Mouse (Mus musculus): ENCODE results near the gene Unc5c. TPM values are rescaled to one million over a fixed set of nuclear protein-coding genes. Genes with fewer than 3 reads are reported as not detected.

The Unc5c gene
- polyA plus RNA-seq, 1 experiment: 3.6 TPM

DNA sequence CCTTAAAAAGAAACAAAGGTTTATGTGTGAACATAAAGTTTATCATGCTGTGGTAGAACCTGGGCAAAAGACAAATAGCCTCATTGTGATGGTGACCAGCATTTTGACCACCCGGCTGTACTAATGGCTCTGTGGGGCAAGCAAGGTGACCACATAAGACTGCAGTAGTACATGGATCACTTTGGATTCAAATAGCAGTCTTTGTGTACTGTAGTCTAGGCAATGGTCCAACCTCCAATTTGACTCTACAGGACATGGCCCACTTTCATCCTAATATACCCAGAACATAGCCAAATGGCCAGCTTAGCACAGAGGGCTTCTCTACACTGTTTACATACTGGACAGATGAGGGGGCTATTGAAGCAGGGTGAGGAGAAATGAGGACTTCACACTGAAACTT, 156.5 kb downstream of the Unc5c start:
- no peak for TF ChIP-seq CTCF (IDR thresholded peaks at IDR 0.05; ENCODE audit: insufficient read depth, low read length)
- no peak for TF ChIP-seq POLR2A (IDR thresholded peaks at IDR 0.05; ENCODE audit: borderline replicate concordance, extremely low read depth, low read depth, low read length)
- 90% methylated on average over 1 of the region's 1 CpGs for WGBS
- no peak for DNase-seq
- Histone ChIP-seq H3K4me3 (replicated peaks; ENCODE audit: extremely low read depth, low read depth, low read length) (no peak overlapping the region), H3K4me1 (ENCODE audit: control insufficient read depth, insufficient read depth, low read length) (no peaks in the 10 kb centered on the region)

DNA sequence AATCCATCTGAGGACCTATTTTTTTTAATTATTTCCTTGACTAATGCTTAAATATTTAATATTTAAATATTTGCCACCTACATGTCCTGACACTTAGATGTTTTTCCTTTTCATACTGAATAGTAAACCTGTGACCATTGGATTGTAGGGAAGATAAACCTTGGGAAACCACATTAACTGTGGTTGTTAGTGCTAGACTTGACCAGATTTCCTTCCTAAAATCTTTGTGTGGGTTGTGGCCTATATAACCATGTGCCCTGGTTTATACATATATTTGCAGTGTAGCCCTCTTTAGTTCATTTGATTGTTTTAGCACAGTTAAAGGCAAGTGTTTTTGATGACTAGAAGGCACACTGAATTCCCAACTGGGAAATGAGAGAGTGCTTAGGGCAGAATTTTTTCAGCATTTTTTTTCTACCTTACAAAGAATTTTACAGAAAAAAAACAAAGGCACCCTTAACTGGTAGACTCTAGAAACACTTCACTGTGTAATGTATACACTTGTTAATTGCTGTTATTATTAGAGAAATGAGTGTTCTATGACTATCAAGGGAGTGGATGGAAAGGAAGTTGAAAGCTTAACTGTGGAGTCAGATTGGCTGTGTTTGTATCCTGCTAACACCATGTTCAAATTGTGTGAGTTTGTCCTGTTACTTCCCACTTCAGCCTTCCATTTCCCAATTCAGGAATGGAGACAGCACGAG, 162.1 kb downstream of the Unc5c start:
- no peak for DNase-seq
- no peak overlapping the region for H3K4me3 ChIP-seq (replicated peaks; ENCODE audit: extremely low read depth, low read depth, low read length)
- TF ChIP-seq CTCF (IDR thresholded peaks at IDR 0.05; ENCODE audit: insufficient read depth, low read length): no peak
- no peak for TF ChIP-seq POLR2A (IDR thresholded peaks at IDR 0.05; ENCODE audit: borderline replicate concordance, extremely low read depth, low read depth, low read length)
- 34% methylated on average over 1 of the region's 1 CpGs for WGBS
- H3K4me1 ChIP-seq (ENCODE audit: control insufficient read depth, insufficient read depth, low read length): no peaks in the 10 kb centered on the region

DNA sequence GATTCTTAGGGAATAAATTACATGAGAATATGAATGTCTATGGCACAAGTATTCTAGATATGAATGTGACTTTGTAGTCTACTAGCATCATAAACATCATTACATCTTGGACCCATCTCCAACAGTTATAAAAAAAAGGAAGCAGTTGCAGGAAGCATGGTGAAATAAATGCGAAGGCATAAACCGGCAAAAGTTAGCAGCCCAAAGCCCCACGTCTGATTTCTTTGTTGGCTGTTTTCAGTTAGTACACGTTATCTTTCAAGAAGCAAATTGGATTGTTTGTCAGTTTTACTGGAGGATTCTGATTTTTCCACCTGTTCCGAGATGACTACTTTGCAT, 162.6 kb downstream of the Unc5c start:
- 65% methylated on average over 5 of the region's 5 CpGs for WGBS
- Histone ChIP-seq H3K4me1 (ENCODE audit: control insufficient read depth, insufficient read depth, low read length) (no peaks in the 10 kb centered on the region), H3K4me3 (replicated peaks; ENCODE audit: extremely low read depth, low read depth, low read length) (no peak overlapping the region)
- TF ChIP-seq CTCF (IDR thresholded peaks at IDR 0.05; ENCODE audit: insufficient read depth, low read length) (no peak), POLR2A (IDR thresholded peaks at IDR 0.05; ENCODE audit: borderline replicate concordance, extremely low read depth, low read depth, low read length) (no peak)
- no peak for DNase-seq

DNA sequence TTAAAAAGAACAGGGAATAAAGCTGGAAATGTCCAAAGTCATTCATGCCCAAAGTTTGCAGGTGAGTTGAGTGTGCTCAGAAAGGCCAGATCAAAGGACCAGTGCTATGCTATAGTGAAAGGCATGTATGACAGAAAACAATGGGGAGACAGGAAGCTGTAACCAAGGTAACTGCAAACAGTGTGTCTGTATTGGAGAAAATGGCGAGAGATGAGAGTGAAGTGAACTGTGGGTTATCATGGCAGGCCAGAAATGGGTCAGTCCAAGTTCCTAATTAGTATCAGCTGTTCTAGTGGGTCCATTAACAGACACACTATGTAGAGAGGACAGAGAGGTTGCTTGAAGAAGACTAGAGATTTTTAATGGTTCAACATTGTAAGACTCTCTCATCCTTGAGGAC, 164.4 kb downstream of the Unc5c start:
- no peak overlapping the region for H3K4me3 ChIP-seq (replicated peaks; ENCODE audit: extremely low read depth, low read depth, low read length)
- 11% methylated on average over 1 of the region's 1 CpGs for WGBS
- TF ChIP-seq POLR2A (IDR thresholded peaks at IDR 0.05; ENCODE audit: borderline replicate concordance, extremely low read depth, low read depth, low read length) (no peak), CTCF (IDR thresholded peaks at IDR 0.05; ENCODE audit: insufficient read depth, low read length) (no peak)
- H3K4me1 ChIP-seq (ENCODE audit: control insufficient read depth, insufficient read depth, low read length): no peaks in the 10 kb centered on the region
- DNase-seq: no peak

DNA sequence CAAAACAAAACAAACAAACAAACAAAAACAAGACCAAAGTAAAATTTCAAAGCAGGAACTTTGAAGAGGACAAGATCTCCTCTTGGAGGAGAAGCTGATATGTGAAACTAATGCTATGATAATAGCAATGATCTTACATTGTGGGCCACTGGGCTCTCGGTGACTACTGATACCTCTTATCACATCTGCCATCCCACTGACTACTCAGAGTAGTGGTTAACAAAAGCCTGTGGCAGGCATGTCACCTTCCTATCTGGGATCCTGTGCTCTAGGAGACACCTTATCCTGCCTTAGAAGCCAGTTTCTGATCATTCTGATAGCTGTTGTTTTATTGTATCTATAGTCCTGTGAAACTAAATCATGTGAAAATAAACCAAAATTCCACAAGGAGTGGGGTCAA, 172.9 kb downstream of the Unc5c start:
- Histone ChIP-seq H3K4me3 (replicated peaks; ENCODE audit: extremely low read depth, low read depth, low read length) (no peak overlapping the region), H3K4me1 (ENCODE audit: control insufficient read depth, insufficient read depth, low read length) (no peaks in the 10 kb centered on the region)
- 41% methylated on average over 1 of the region's 1 CpGs for WGBS
- TF ChIP-seq CTCF (IDR thresholded peaks at IDR 0.05; ENCODE audit: insufficient read depth, low read length) (no peak), POLR2A (IDR thresholded peaks at IDR 0.05; ENCODE audit: borderline replicate concordance, extremely low read depth, low read depth, low read length) (no peak)
- no peak for DNase-seq

DNA sequence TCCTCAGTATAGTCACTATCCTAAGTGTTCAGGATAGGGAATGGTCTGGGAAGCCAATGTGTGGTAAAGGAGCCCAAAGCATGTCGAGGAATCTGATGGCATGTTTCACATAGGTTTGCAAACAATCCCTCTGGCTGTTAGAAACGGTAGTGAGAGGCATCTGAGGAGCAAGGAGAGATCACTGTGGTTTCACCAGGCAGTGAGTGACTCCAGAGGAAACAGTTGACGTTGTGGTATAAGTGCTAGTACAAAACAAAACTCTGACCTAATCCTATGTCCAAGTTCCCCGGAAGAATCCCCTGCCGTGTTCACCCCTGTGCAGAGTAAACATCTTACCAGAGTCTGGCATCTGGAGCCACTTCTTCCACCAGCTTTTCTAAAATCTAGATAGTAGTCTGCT, 179.2 kb downstream of the Unc5c start:
- WGBS: 44% methylated on average over 5 of the region's 5 CpGs
- DNase-seq: no peak
- Histone ChIP-seq H3K4me1 (ENCODE audit: control insufficient read depth, insufficient read depth, low read length) (no peaks in the 10 kb centered on the region), H3K4me3 (replicated peaks; ENCODE audit: extremely low read depth, low read depth, low read length) (no peak overlapping the region)
- TF ChIP-seq CTCF (IDR thresholded peaks at IDR 0.05; ENCODE audit: insufficient read depth, low read length) (no peak), POLR2A (IDR thresholded peaks at IDR 0.05; ENCODE audit: borderline replicate concordance, extremely low read depth, low read depth, low read length) (no peak)

DNA sequence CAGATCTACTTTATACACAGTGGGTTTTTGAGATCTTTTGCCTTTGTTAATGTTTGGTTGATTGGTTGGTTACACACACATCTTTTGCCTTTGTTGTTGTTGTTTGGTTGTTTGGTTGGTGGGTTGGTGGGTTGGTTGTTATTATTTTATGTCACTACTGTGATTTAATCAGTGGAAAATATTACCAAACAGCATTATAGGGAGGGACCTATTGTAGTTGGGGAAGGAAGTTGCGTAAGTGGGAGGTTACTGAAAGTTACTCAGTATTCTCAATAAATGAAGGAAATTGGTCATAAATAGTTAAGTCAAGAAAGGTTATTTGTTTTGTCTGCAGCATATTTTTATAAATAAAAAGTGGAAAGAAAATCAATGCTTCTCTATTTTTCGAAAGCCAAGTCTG, 181.6 kb downstream of the Unc5c start:
- WGBS: 82% methylated on average over 2 of the region's 2 CpGs
- Histone ChIP-seq H3K4me3 (replicated peaks; ENCODE audit: extremely low read depth, low read depth, low read length) (no peak overlapping the region), H3K4me1 (ENCODE audit: control insufficient read depth, insufficient read depth, low read length) (no peaks in the 10 kb centered on the region)
- DNase-seq: no peak
- TF ChIP-seq POLR2A (IDR thresholded peaks at IDR 0.05; ENCODE audit: borderline replicate concordance, extremely low read depth, low read depth, low read length) (no peak), CTCF (IDR thresholded peaks at IDR 0.05; ENCODE audit: insufficient read depth, low read length) (no peak)

DNA sequence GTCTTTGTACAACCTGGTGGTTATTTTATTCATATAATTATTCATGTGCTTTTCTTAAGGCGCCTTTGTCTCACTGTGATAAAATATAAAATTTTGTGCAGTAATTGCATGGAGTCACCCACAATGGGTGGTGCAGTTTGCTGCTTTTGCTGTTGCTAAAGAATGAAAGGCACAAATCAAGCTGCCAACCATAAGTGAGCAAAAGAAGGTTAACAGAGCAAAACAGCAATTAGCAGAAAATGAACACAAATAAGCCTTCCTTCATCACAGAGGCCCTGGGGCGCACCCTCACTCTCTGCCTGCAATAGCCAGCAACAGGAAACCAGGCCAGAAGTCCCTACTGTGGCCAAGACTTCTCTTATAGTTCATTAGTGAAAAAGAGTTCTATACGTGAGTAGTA, 185.6 kb downstream of the Unc5c start:
- DNase-seq: no peak
- WGBS: 90% methylated on average over 3 of the region's 3 CpGs
- H3K4me1 ChIP-seq (ENCODE audit: control insufficient read depth, insufficient read depth, low read length): no peaks in the 10 kb centered on the region
- no peak overlapping the region for H3K4me3 ChIP-seq (replicated peaks; ENCODE audit: extremely low read depth, low read depth, low read length)
- TF ChIP-seq CTCF (IDR thresholded peaks at IDR 0.05; ENCODE audit: insufficient read depth, low read length) (no peak), POLR2A (IDR thresholded peaks at IDR 0.05; ENCODE audit: borderline replicate concordance, extremely low read depth, low read depth, low read length) (no peak)

DNA sequence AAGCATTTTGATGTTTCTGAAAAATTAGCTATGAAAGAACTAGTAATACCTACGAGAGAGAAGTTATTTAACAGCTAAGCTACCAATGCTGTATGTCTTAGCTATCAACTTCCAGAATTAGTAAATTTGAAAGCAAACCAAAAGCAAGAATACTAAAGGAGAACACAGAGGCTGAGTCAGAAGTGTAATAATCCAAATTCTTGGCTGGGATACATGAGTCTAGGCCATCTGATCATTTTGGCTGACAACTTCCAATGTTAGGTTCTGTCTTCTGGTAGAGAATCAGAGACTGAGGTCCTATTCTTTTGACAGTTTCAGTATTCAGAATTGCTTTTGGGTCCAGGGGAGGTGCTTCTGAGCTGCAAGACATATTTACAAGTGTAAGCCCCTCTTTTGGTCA, 188.9 kb downstream of the Unc5c start:
- no peaks in the 10 kb centered on the region for H3K4me1 ChIP-seq (ENCODE audit: control insufficient read depth, insufficient read depth, low read length)
- WGBS: 62% methylated on average over 1 of the region's 1 CpGs
- TF ChIP-seq POLR2A (IDR thresholded peaks at IDR 0.05; ENCODE audit: borderline replicate concordance, extremely low read depth, low read depth, low read length): no peak
- DNase-seq: no peak
- H3K4me3 ChIP-seq (replicated peaks; ENCODE audit: extremely low read depth, low read depth, low read length): no peak overlapping the region

DNA sequence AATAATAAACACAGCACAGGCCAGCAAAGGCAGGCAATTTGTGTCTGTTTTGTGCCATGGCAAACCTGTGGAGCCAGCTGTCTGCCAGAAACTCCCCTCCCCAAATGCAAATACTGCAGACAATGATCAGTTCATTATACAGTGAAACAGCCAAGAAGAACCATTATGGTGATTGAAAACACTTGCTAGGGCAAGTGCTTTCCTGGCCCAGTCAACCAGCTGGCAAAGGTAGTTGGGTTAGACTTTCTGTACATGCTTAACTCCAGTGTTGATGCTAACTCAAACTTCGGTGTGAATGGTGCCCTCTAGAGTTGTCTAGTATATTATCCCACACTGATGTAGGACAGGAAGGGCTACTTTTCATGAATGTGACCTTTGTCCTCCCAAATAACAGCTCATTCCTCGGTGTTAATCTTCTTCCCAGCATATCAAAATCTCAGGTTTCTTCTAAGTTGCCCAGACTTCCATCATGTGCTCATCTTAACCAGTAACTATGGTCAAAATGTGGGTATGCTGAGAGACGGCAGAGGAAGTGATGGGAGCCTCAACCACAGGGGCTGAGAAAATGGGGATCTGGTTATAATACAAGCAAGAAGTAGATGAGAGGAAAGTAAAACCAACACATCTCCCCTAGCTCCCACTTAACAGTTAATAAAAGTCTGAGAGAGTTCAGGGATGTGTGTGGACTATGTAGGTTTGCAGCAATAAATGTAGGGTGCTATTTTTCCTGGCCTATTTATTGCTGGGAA, 194.2 kb downstream of the Unc5c start:
- WGBS: 60% methylated on average over 3 of the region's 3 CpGs
- no peak for DNase-seq
- Histone ChIP-seq H3K4me3 (replicated peaks; ENCODE audit: extremely low read depth, low read depth, low read length) (no peak overlapping the region), H3K4me1 (ENCODE audit: control insufficient read depth, insufficient read depth, low read length) (no peaks in the 10 kb centered on the region)
- no peak for TF ChIP-seq POLR2A (IDR thresholded peaks at IDR 0.05; ENCODE audit: borderline replicate concordance, extremely low read depth, low read depth, low read length)
- TF ChIP-seq CTCF (IDR thresholded peaks at IDR 0.05; ENCODE audit: insufficient read depth, low read length): no peak

Measured in lung, adult 2 months (tissue).